Mouse (Mus musculus): ENCODE measurements at regions not wholly inside any gene's neighbourhood (a gene's known extent, or its start where the extent isn't known, plus 50 kb on each side); places are given as distances from the start of the nearest gene placed in this dataset.

DNA sequence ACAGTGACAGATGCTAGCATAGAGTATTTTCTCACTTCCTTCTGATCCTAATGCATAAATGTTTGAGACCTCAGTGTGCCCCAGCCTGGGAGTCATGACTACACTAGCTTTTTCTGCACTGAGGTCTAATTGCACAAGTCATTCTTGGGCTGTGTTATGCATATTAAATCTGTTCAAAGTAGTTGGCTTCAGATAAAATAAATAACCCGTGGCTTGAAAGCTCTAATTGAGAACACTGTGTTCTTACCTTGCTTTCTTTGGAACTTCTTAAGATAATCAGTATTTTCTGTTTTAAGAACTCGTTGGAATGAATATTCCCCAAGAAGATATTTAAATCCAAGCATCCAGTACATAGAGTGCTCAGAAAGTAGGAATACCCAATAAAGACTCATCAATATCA lies 243.9 kb upstream of the Pik3r1 start:
- Histone ChIP-seq H3K4me3 (ENCODE audit: low read depth, low read length) (no peak overlapping the region), H3K36me3 (ENCODE audit: insufficient read depth, low read length) (no peaks in the 10 kb centered on the region), H3K4me1 (ENCODE audit: insufficient read depth, low read length) (no peaks in the 10 kb centered on the region), H3K9ac (replicated peaks; ENCODE audit: low read length, poor library complexity, severe bottlenecking) (no peak overlapping the region), H3K27ac (ENCODE audit: low read depth, low read length) (no peak overlapping the region), H3K27me3 (ENCODE audit: insufficient read depth, low read length) (no peaks in the 10 kb centered on the region), H3K4me2 (ENCODE audit: low read depth, low read length, poor library complexity, severe bottlenecking) (no peak overlapping the region), H3K9me3 (ENCODE audit: low read length) (no peaks in the 10 kb centered on the region)
- DNase-seq (ENCODE audit: low spot score): no peak
- 71% methylated on average over 2 of the region's 2 CpGs for WGBS
- TF ChIP-seq CTCF (IDR thresholded peaks at IDR 0.05): no peak
- ATAC-seq (ENCODE audit: low FRiP score): no peak

DNA sequence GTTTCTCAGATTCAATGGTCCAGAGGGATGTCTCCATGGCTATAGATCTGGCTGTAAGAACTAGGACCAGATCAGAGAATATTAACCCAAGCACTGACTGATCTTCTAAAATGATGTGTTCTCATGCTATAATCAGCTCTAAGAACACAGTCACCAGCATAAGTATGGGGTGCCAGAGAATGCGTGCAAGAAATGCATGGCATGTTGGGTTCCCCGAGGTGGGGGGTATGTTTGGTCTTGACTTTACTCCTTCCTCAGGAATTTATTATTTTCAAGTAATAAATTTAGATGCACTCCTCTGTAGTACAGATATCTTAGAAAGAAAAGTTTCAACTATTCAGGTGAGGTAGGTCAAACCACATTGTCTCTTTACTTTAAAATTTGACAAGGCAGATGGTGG lies 246.5 kb upstream of the Pik3r1 start:
- ATAC-seq (ENCODE audit: low FRiP score): no peak
- WGBS: 93% methylated on average over 2 of the region's 2 CpGs

DNA sequence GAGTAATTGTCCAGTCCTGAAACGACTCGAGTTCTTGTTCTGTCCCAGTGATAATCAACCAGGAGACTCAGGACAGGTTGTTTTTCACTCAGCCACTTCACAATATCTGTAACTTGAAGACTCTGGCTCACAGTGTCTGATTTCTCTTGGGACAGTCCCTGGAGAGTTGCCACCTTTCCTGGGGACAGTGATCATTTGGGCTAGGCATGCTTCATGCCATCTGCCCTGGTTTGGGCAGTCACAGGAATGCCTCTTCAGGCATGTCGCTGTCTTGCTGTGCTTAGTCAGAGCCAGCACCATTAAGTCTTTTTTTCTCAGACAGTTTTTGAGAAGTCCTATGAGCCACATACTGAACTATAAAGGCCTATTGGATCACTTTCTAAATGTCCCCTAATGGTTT lies 246.9 kb upstream of the Pik3r1 start:
- H3K4me2 ChIP-seq (ENCODE audit: low read depth, low read length, poor library complexity, severe bottlenecking): no peak overlapping the region
- no peaks in the 10 kb centered on the region for H3K9me3 ChIP-seq (ENCODE audit: low read length)
- no peaks in the 10 kb centered on the region for H3K27me3 ChIP-seq (ENCODE audit: insufficient read depth, low read length)
- no peak overlapping the region for H3K9ac ChIP-seq (replicated peaks; ENCODE audit: low read length, poor library complexity, severe bottlenecking)
- WGBS: 83% methylated on average over 3 of the region's 3 CpGs
- H3K4me1 ChIP-seq (ENCODE audit: insufficient read depth, low read length): no peaks in the 10 kb centered on the region
- no peaks in the 10 kb centered on the region for H3K36me3 ChIP-seq (ENCODE audit: insufficient read depth, low read length)
- no peak for TF ChIP-seq CTCF (IDR thresholded peaks at IDR 0.05)
- H3K4me3 ChIP-seq (ENCODE audit: low read depth, low read length): no peak overlapping the region
- DNase-seq (ENCODE audit: low spot score): no peak
- ATAC-seq (ENCODE audit: low FRiP score): no peak
- H3K27ac ChIP-seq (ENCODE audit: low read depth, low read length): no peak overlapping the region

More for the DNA sequence above, 246.5 kb upstream of the Pik3r1 start:
- Histone ChIP-seq H3K4me3 (ENCODE audit: low read depth, low read length) (no peak overlapping the region), H3K27ac (ENCODE audit: low read depth, low read length) (no peak overlapping the region), H3K4me1 (ENCODE audit: insufficient read depth, low read length) (no peaks in the 10 kb centered on the region), H3K4me2 (ENCODE audit: low read depth, low read length, poor library complexity, severe bottlenecking) (no peak overlapping the region), H3K27me3 (ENCODE audit: insufficient read depth, low read length) (no peaks in the 10 kb centered on the region), H3K9me3 (ENCODE audit: low read length) (no peaks in the 10 kb centered on the region), H3K9ac (replicated peaks; ENCODE audit: low read length, poor library complexity, severe bottlenecking) (no peak overlapping the region), H3K36me3 (ENCODE audit: insufficient read depth, low read length) (no peaks in the 10 kb centered on the region)
- DNase-seq (ENCODE audit: low spot score): no peak
- no peak for TF ChIP-seq CTCF (IDR thresholded peaks at IDR 0.05)

DNA sequence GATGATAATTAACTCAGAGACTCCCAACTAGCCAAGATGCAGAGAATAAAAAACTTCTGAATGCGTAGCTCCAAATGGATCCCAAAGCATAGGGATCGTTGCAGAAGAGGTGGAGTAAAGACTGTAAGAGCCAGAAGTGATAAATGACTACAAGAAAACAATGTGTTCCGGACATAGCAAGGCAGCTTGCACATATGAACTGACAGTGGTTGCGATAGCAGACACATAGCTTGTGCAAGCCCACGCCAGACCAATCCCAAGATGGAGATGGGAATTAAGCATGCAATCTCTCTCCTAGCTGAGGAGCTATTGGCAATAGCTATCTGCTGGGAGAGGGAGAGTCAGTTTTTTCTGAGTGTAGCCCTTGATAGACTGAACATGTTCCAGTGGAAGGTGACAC lies 248.5 kb upstream of the Pik3r1 start:
- Histone ChIP-seq H3K36me3 (ENCODE audit: insufficient read depth, low read length) (no peaks in the 10 kb centered on the region), H3K27ac (ENCODE audit: low read depth, low read length) (no peak overlapping the region), H3K4me2 (ENCODE audit: low read depth, low read length, poor library complexity, severe bottlenecking) (no peak overlapping the region), H3K4me1 (ENCODE audit: insufficient read depth, low read length) (no peaks in the 10 kb centered on the region), H3K9me3 (ENCODE audit: low read length) (no peaks in the 10 kb centered on the region), H3K27me3 (ENCODE audit: insufficient read depth, low read length) (no peaks in the 10 kb centered on the region), H3K4me3 (ENCODE audit: low read depth, low read length) (no peak overlapping the region), H3K9ac (replicated peaks; ENCODE audit: low read length, poor library complexity, severe bottlenecking) (no peak overlapping the region)
- no peak for DNase-seq (ENCODE audit: low spot score)
- no peak for ATAC-seq (ENCODE audit: low FRiP score)
- no peak for TF ChIP-seq CTCF (IDR thresholded peaks at IDR 0.05)
- 95% methylated on average over 5 of the region's 5 CpGs for WGBS

DNA sequence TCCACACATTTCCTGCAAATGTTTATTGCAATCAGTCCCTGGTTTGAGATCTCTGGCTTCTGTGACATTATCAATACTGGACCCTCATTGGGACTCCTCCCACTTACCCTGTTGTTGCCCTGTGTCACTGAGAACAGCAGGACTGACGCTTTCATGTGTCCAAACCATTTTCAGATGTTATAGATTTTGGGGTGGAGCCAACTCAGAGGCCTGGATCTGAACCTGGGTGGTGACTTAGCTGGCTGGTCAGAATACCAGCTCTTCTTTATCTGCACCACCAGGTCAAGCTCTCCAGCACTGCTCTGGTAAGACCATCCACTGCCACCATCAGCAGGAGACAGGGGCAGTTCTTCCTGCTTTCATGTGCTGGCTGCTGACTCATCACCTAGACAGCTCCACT lies 254.3 kb upstream of the Pik3r1 start:
- no peaks in the 10 kb centered on the region for H3K36me3 ChIP-seq (ENCODE audit: insufficient read depth, low read length)
- no peak for TF ChIP-seq CTCF (IDR thresholded peaks at IDR 0.05)
- no peaks in the 10 kb centered on the region for H3K4me1 ChIP-seq (ENCODE audit: insufficient read depth, low read length)
- H3K27ac ChIP-seq (ENCODE audit: low read depth, low read length): no peak overlapping the region
- DNase-seq (ENCODE audit: low spot score): no peak
- no peak for ATAC-seq (ENCODE audit: low FRiP score)
- no peaks in the 10 kb centered on the region for H3K27me3 ChIP-seq (ENCODE audit: insufficient read depth, low read length)
- 88% methylated on average over 1 of the region's 1 CpGs for WGBS
- H3K4me2 ChIP-seq (ENCODE audit: low read depth, low read length, poor library complexity, severe bottlenecking): no peak overlapping the region
- no peak overlapping the region for H3K9ac ChIP-seq (replicated peaks; ENCODE audit: low read length, poor library complexity, severe bottlenecking)
- no peaks in the 10 kb centered on the region for H3K9me3 ChIP-seq (ENCODE audit: low read length)
- H3K4me3 ChIP-seq (ENCODE audit: low read depth, low read length): no peak overlapping the region

DNA sequence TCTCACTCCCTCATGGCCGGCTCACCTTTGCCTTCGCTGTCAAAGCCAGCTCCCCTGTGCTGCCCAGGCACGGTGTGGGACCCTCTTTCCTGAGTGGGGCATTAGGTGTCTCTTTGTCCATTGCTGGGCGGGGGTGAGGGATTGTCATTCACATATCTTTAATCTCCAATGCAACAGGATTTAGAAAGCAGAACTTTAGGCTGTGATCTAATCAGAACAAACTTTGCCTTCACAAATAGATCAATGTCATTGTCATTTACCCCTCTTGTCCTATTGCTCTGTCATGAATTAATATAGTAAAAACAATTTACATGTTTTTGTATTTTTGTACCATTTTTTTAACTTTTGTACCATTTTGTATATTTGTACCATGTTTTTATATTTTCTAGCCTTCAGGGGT lies 254.7 kb upstream of the Pik3r1 start:
- H3K9me3 ChIP-seq (ENCODE audit: low read length): no peaks in the 10 kb centered on the region
- WGBS: 78% methylated on average over 4 of the region's 4 CpGs

DNA sequence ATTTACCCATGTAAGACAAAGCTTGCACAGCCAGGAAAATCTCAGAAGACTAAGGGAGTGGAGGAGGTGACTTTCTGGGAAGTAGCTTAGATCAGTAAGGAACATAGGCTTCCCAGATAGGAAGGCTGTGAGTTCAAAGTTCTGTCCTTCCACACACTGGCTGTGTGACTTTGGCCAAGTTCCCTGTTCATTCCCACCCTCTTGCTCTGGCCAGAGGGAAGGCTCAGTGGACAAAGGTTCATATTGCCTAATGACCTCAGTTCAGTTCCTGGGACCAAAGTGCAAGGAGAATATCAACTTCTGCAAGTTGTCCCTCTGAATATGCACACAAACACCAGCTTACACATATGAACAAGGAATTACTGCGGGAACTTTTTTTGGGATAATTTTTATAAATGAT lies 255.6 kb upstream of the Pik3r1 start:
- TF ChIP-seq CTCF (IDR thresholded peaks at IDR 0.05): no peak
- Histone ChIP-seq H3K27ac (ENCODE audit: low read depth, low read length) (no peak overlapping the region), H3K4me3 (ENCODE audit: low read depth, low read length) (no peak overlapping the region), H3K27me3 (ENCODE audit: insufficient read depth, low read length) (no peaks in the 10 kb centered on the region), H3K36me3 (ENCODE audit: insufficient read depth, low read length) (no peaks in the 10 kb centered on the region), H3K9me3 (ENCODE audit: low read length) (no peaks in the 10 kb centered on the region), H3K4me2 (ENCODE audit: low read depth, low read length, poor library complexity, severe bottlenecking) (no peak overlapping the region), H3K9ac (replicated peaks; ENCODE audit: low read length, poor library complexity, severe bottlenecking) (no peak overlapping the region), H3K4me1 (ENCODE audit: insufficient read depth, low read length) (no peaks in the 10 kb centered on the region)
- no peak for ATAC-seq (ENCODE audit: low FRiP score)
- DNase-seq (ENCODE audit: low spot score): no peak
- WGBS: 100% methylated on average over 1 of the region's 1 CpGs

More for the DNA sequence above, 254.7 kb upstream of the Pik3r1 start:
- Histone ChIP-seq H3K27me3 (ENCODE audit: insufficient read depth, low read length) (no peaks in the 10 kb centered on the region), H3K4me3 (ENCODE audit: low read depth, low read length) (no peak overlapping the region), H3K4me1 (ENCODE audit: insufficient read depth, low read length) (no peaks in the 10 kb centered on the region), H3K27ac (ENCODE audit: low read depth, low read length) (no peak overlapping the region), H3K4me2 (ENCODE audit: low read depth, low read length, poor library complexity, severe bottlenecking) (no peak overlapping the region), H3K9ac (replicated peaks; ENCODE audit: low read length, poor library complexity, severe bottlenecking) (no peak overlapping the region), H3K36me3 (ENCODE audit: insufficient read depth, low read length) (no peaks in the 10 kb centered on the region)
- ATAC-seq (ENCODE audit: low FRiP score) (no peak), DNase-seq (ENCODE audit: low spot score) (no peak)
- TF ChIP-seq CTCF (IDR thresholded peaks at IDR 0.05): no peak
